Mouse (Mus musculus): ENCODE data around the gene Tas2r131. TPM values are rescaled to one million over a fixed set of nuclear protein-coding genes. Genes with fewer than 3 reads are reported as not detected.

The Tas2r131 gene
- not detected for polyA plus RNA-seq (2015; fragmentation: Illumina TruSeq; extraction: RNeasy Lipid Tissue Mini Kit (QIAGEN cat#74804); ENCODE audit: insufficient read depth, low replicate concordance)

GRCm38 (mm10) chr6:132957819-132958218 is at the start of gene Tas2r131:
Tas2r131 (minus strand) TSS chr6:132957919.

GRCm38 (mm10) chr6:132980865-132981264 is 23.1 kb upstream of the Tas2r131 start, which contains the start of gene Tas2r109:
Tas2r109 (minus strand) TSS chr6:132980965.

GRCm38 (mm10) chr6:132950802-132951201 is 6.9 kb downstream of the Tas2r131 start, which contains the start of gene Tas2r129:
Tas2r129 (plus strand) TSS chr6:132951102.

GRCm38 (mm10) chr6:132909351-132909750 is 48.4 kb downstream of the Tas2r131 start, which contains the start of gene Tas2r125:
Tas2r125 (plus strand) TSS chr6:132909651.

Other genes starting within 250 kb of the Tas2r131 start
- not detected for gene Tas2r122, start 246.0 kb downstream of the Tas2r131 start, polyA plus RNA-seq (2015; fragmentation: Illumina TruSeq; extraction: RNeasy Lipid Tissue Mini Kit (QIAGEN cat#74804); ENCODE audit: insufficient read depth, low replicate concordance)
- gene Tas2r115, start 219.9 kb downstream of the Tas2r131 start, polyA plus RNA-seq (2015; fragmentation: Illumina TruSeq; extraction: RNeasy Lipid Tissue Mini Kit (QIAGEN cat#74804); ENCODE audit: insufficient read depth, low replicate concordance) = not detected
- gene Tas2r124, start 203.2 kb downstream of the Tas2r131 start, polyA plus RNA-seq (2015; fragmentation: Illumina TruSeq; extraction: RNeasy Lipid Tissue Mini Kit (QIAGEN cat#74804); ENCODE audit: insufficient read depth, low replicate concordance) = not detected
- not detected for gene Tas2r102, start 195.8 kb downstream of the Tas2r131 start, polyA plus RNA-seq (2015; fragmentation: Illumina TruSeq; extraction: RNeasy Lipid Tissue Mini Kit (QIAGEN cat#74804); ENCODE audit: insufficient read depth, low replicate concordance)
- gene Tas2r136, start 179.8 kb downstream of the Tas2r131 start, polyA plus RNA-seq (2015; fragmentation: Illumina TruSeq; extraction: RNeasy Lipid Tissue Mini Kit (QIAGEN cat#74804); ENCODE audit: insufficient read depth, low replicate concordance) = not detected
- not detected for gene Tas2r117, start 155.1 kb downstream of the Tas2r131 start, polyA plus RNA-seq (2015; fragmentation: Illumina TruSeq; extraction: RNeasy Lipid Tissue Mini Kit (QIAGEN cat#74804); ENCODE audit: insufficient read depth, low replicate concordance)
- not detected for gene Tas2r123, start 110.8 kb downstream of the Tas2r131 start, polyA plus RNA-seq (2015; fragmentation: Illumina TruSeq; extraction: RNeasy Lipid Tissue Mini Kit (QIAGEN cat#74804); ENCODE audit: insufficient read depth, low replicate concordance)
- gene Tas2r116, start 102.5 kb downstream of the Tas2r131 start, polyA plus RNA-seq (2015; fragmentation: Illumina TruSeq; extraction: RNeasy Lipid Tissue Mini Kit (QIAGEN cat#74804); ENCODE audit: insufficient read depth, low replicate concordance) = not detected
- gene Tas2r110, start 89.9 kb downstream of the Tas2r131 start, polyA plus RNA-seq (2015; fragmentation: Illumina TruSeq; extraction: RNeasy Lipid Tissue Mini Kit (QIAGEN cat#74804); ENCODE audit: insufficient read depth, low replicate concordance) = not detected
- gene Tas2r113, start 64.9 kb downstream of the Tas2r131 start, polyA plus RNA-seq (2015; fragmentation: Illumina TruSeq; extraction: RNeasy Lipid Tissue Mini Kit (QIAGEN cat#74804); ENCODE audit: insufficient read depth, low replicate concordance) = not detected
- gene Tas2r125, start 48.3 kb downstream of the Tas2r131 start, polyA plus RNA-seq (2015; fragmentation: Illumina TruSeq; extraction: RNeasy Lipid Tissue Mini Kit (QIAGEN cat#74804); ENCODE audit: insufficient read depth, low replicate concordance) = not detected
- gene Tas2r129, start 6.8 kb downstream of the Tas2r131 start, polyA plus RNA-seq (2015; fragmentation: Illumina TruSeq; extraction: RNeasy Lipid Tissue Mini Kit (QIAGEN cat#74804); ENCODE audit: insufficient read depth, low replicate concordance) = not detected
- gene Tas2r109, start 23.0 kb upstream of the Tas2r131 start, polyA plus RNA-seq (2015; fragmentation: Illumina TruSeq; extraction: RNeasy Lipid Tissue Mini Kit (QIAGEN cat#74804); ENCODE audit: insufficient read depth, low replicate concordance) = not detected
- not detected for gene Tas2r103, start 79.2 kb upstream of the Tas2r131 start, polyA plus RNA-seq (2015; fragmentation: Illumina TruSeq; extraction: RNeasy Lipid Tissue Mini Kit (QIAGEN cat#74804); ENCODE audit: insufficient read depth, low replicate concordance)
- gene Tas2r140, start 97.9 kb upstream of the Tas2r131 start, polyA plus RNA-seq (2015; fragmentation: Illumina TruSeq; extraction: RNeasy Lipid Tissue Mini Kit (QIAGEN cat#74804); ENCODE audit: insufficient read depth, low replicate concordance) = not detected
- 41.9 TPM for gene Smim10l1, start 147.0 kb upstream of the Tas2r131 start, polyA plus RNA-seq (2015; fragmentation: Illumina TruSeq; extraction: RNeasy Lipid Tissue Mini Kit (QIAGEN cat#74804); ENCODE audit: insufficient read depth, low replicate concordance)

Measured in spleen, adult 10 weeks (tissue).